Mouse (Mus musculus) MEL (cell line): ENCODE data around the gene Osbpl3.

Source experiments
- CTCF ChIP-seq, 3 experiments: IDR thresholded peaks in 2 of 3; conservative IDR thresholded peaks in 1 of 3; 2 replicates each; pipeline ENCODE4 v1.5.1; 2011 to 2012; ENCODE audit warnings: low read length in 3 of 3, low read depth in 2 of 3, mild to moderate bottlenecking in 2 of 3, improper control_type of control experiment in 1 of 3, inconsistent platforms in 1 of 3, mixed read lengths in 1 of 3, moderate library complexity in 1 of 3; ENCODE audit not compliant: control insufficient read depth in 1 of 3, insufficient read depth in 1 of 3, poor library complexity in 1 of 3, severe bottlenecking in 1 of 3
- GABPA ChIP-seq: IDR thresholded peaks from 2 replicates; pipeline ENCODE4 v1.6.1; 2012; ENCODE audit warnings: low read depth, mild to moderate bottlenecking, inconsistent platforms, low read length, improper control_type of control experiment, moderate library complexity
- MAX ChIP-seq: IDR thresholded peaks from 2 replicates; pipeline ENCODE4 v1.6.1; 2011; ENCODE audit warnings: low read length, improper control_type of control experiment
- MXI1 ChIP-seq: IDR thresholded peaks from 2 replicates; pipeline ENCODE4 v1.6.1; 2011; ENCODE audit warnings: mild to moderate bottlenecking, low read depth, low read length, improper control_type of control experiment
- MYB ChIP-seq: IDR thresholded peaks from 2 replicates; pipeline ENCODE4 v1.6.1; 2011; ENCODE audit warnings: mild to moderate bottlenecking, low read depth, low read length, improper control_type of control experiment
- NRF1 ChIP-seq: IDR thresholded peaks from 2 replicates; pipeline ENCODE4 v1.6.1; 2014; ENCODE audit warnings: low read depth, mild to moderate bottlenecking, inconsistent platforms, low read length, improper control_type of control experiment, moderate library complexity; ENCODE audit not compliant: poor library complexity, insufficient read depth, severe bottlenecking
- RCOR1 ChIP-seq: IDR thresholded peaks from 2 replicates; pipeline ENCODE4 v1.6.1; 2012; ENCODE audit warnings: low read depth, mild to moderate bottlenecking, inconsistent platforms, low read length, improper control_type of control experiment
- TCF12 ChIP-seq: IDR thresholded peaks from 2 replicates; pipeline ENCODE4 v1.6.1; 2014; ENCODE audit warnings: low read depth, mild to moderate bottlenecking, inconsistent platforms, low read length, improper control_type of control experiment, moderate library complexity
- USF1 ChIP-seq: IDR thresholded peaks from 2 replicates; pipeline ENCODE4 v1.6.1; 2014; ENCODE audit warnings: low read depth, mild to moderate bottlenecking, inconsistent platforms, low read length, improper control_type of control experiment, moderate library complexity

DNA sequence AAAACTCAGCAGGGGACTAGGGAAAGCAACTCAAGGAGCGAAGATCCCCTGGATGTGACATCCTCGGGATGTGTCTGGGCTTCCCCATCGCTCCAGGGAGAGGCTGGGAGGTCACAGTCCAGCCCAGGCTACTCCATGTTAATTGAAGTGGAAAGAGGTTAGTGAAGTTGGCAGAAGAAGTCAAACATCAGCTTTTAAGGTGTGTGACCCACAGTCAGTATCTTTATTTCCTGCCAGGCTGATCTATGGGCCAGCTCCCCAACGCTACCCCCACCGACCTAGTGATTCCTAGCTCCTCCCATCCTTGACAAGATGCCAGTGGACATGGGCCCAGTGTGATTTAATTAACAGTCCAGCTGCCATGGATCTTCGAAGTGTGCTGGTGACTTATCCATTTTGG, 122.7 kb downstream of the Osbpl3 start:
- no peak for TF ChIP-seq TCF12
- no peak for TF ChIP-seq MXI1
- TF ChIP-seq NRF1, result no peak
- TF ChIP-seq CTCF (IDR thresholded peaks at IDR 0.05 in 2 of 3, conservative IDR thresholded peaks at IDR 0.05 in 1 of 3; ENCODE audit: control insufficient read depth in 1 of 3, insufficient read depth in 1 of 3, low read depth in 2 of 3, low read length in 3 of 3, poor library complexity in 1 of 3, severe bottlenecking in 1 of 3), result no peak
- TF ChIP-seq USF1, result no peak
- TF ChIP-seq MAX, result no peak
- TF ChIP-seq RCOR1, result no peak
- no peak for TF ChIP-seq GABPA
- no peak for TF ChIP-seq MYB
